Mouse (Mus musculus): ENCODE data around the gene Mapkbp1. TPM values are rescaled to one million over a fixed set of nuclear protein-coding genes. Genes with fewer than 3 reads are reported as not detected.
A peak's percentile ranks its signal among the peaks of the same experiment; 100 is the strongest.

Gene Mapkbp1
- polyA plus RNA-seq, 1 experiment = 15.7 TPM

DNA sequence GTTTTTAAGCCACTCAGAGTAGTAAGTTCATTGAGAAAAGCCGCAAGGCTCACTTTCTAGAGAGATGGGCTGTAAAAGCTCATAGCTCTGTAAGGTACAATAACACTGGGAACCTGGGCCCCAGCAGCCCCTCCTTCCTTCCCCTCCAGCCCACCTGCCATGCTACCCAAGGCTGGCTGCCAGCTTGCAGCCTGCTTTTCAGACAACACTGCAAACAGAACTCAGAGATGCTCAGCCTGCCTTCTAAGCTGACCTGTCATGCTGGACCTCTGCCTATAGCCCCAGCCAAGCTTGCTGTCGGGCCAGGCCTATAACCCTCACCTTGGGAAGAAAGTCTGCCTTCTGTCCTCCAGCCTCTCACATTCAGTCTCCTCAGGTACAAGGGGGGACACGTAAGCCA, 72.2 kb downstream of the Mapkbp1 start:
- H3K27me3 ChIP-seq (ENCODE audit: control insufficient read depth, insufficient read depth, low read length) = no peaks in the 10 kb centered on the region
- no peaks in the 10 kb centered on the region for H3K36me3 ChIP-seq (ENCODE audit: control insufficient read depth, insufficient read depth, low read length)
- no peak for TF ChIP-seq CTCF (IDR thresholded peaks at IDR 0.05; ENCODE audit: borderline replicate concordance, control insufficient read depth, extremely low read depth, insufficient read depth, low read length, poor library complexity)
- no peak for TF ChIP-seq POLR2A (IDR thresholded peaks at IDR 0.05; ENCODE audit: control insufficient read depth, extremely low read depth, insufficient read depth, low read length, poor library complexity)
- H3K27ac ChIP-seq (ENCODE audit: control insufficient read depth, insufficient read depth, low read length) = no peak overlapping the region
- no peak overlapping the region for H3K4me3 ChIP-seq (ENCODE audit: control insufficient read depth, insufficient read depth, low read length)
- WGBS = 97% methylated on average over 3 of the region's 3 CpGs
- no peak for DNase-seq
- H3K4me1 ChIP-seq (replicated peaks; ENCODE audit: control insufficient read depth, insufficient read depth, low read length) = no peaks in the 10 kb centered on the region

- Histone ChIP-seq H3K4me3 (ENCODE audit: control insufficient read depth, insufficient read depth, low read length) (no peak overlapping the region), H3K36me3 (ENCODE audit: control insufficient read depth, insufficient read depth, low read length) (no peaks in the 10 kb centered on the region), H3K4me1 (replicated peaks; ENCODE audit: control insufficient read depth, insufficient read depth, low read length) (no peaks in the 10 kb centered on the region), H3K27me3 (ENCODE audit: control insufficient read depth, insufficient read depth, low read length) (no peaks in the 10 kb centered on the region), H3K27ac (ENCODE audit: control insufficient read depth, insufficient read depth, low read length) (no peak overlapping the region)
- TF ChIP-seq POLR2A (IDR thresholded peaks at IDR 0.05; ENCODE audit: control insufficient read depth, extremely low read depth, insufficient read depth, low read length, poor library complexity) (no peak), CTCF (IDR thresholded peaks at IDR 0.05; ENCODE audit: borderline replicate concordance, control insufficient read depth, extremely low read depth, insufficient read depth, low read length, poor library complexity) (no peak)
- WGBS = 96% methylated on average over 14 of the region's 14 CpGs
- DNase-seq = no peak
Observed at GRCm38 (mm10) chr2:120046486-120047310, 74.2 kb downstream of the Mapkbp1 start.

- no peaks in the 10 kb centered on the region for H3K36me3 ChIP-seq (ENCODE audit: control insufficient read depth, insufficient read depth, low read length)
- H3K4me1 ChIP-seq (replicated peaks; ENCODE audit: control insufficient read depth, insufficient read depth, low read length) = no peaks in the 10 kb centered on the region
- no peak overlapping the region for H3K4me3 ChIP-seq (ENCODE audit: control insufficient read depth, insufficient read depth, low read length)
- 89% methylated on average over 9 of the region's 9 CpGs for WGBS
- TF ChIP-seq POLR2A (IDR thresholded peaks at IDR 0.05; ENCODE audit: control insufficient read depth, extremely low read depth, insufficient read depth, low read length, poor library complexity) (no peak), CTCF (IDR thresholded peaks at IDR 0.05; ENCODE audit: borderline replicate concordance, control insufficient read depth, extremely low read depth, insufficient read depth, low read length, poor library complexity) (no peak)
- H3K27me3 ChIP-seq (ENCODE audit: control insufficient read depth, insufficient read depth, low read length) = no peaks in the 10 kb centered on the region
- no peak for DNase-seq
- H3K27ac ChIP-seq (ENCODE audit: control insufficient read depth, insufficient read depth, low read length) = no peak overlapping the region
Observed at GRCm38 (mm10) chr2:120048173-120048572, 75.7 kb downstream of the Mapkbp1 start.

- no peak overlapping the region for H3K4me3 ChIP-seq (ENCODE audit: control insufficient read depth, insufficient read depth, low read length)
- DNase-seq = peak; percentile 12
- 83% methylated on average over 10 of the region's 10 CpGs for WGBS
- H3K27me3 ChIP-seq (ENCODE audit: control insufficient read depth, insufficient read depth, low read length) = no peaks in the 10 kb centered on the region
- H3K27ac ChIP-seq (ENCODE audit: control insufficient read depth, insufficient read depth, low read length) = no peak overlapping the region
- H3K36me3 ChIP-seq (ENCODE audit: control insufficient read depth, insufficient read depth, low read length) = no peaks in the 10 kb centered on the region
- no peaks in the 10 kb centered on the region for H3K4me1 ChIP-seq (replicated peaks; ENCODE audit: control insufficient read depth, insufficient read depth, low read length)
- TF ChIP-seq POLR2A (IDR thresholded peaks at IDR 0.05; ENCODE audit: control insufficient read depth, extremely low read depth, insufficient read depth, low read length, poor library complexity) = no peak
- no peak for TF ChIP-seq CTCF (IDR thresholded peaks at IDR 0.05; ENCODE audit: borderline replicate concordance, control insufficient read depth, extremely low read depth, insufficient read depth, low read length, poor library complexity)
Observed at GRCm38 (mm10) chr2:120049632-120050274, 77.3 kb downstream of the Mapkbp1 start.

- no peak overlapping the region for H3K27ac ChIP-seq (ENCODE audit: control insufficient read depth, insufficient read depth, low read length)
- H3K27me3 ChIP-seq (ENCODE audit: control insufficient read depth, insufficient read depth, low read length) = no peaks in the 10 kb centered on the region
- no peaks in the 10 kb centered on the region for H3K36me3 ChIP-seq (ENCODE audit: control insufficient read depth, insufficient read depth, low read length)
- no peak overlapping the region for H3K4me3 ChIP-seq (ENCODE audit: control insufficient read depth, insufficient read depth, low read length)
- TF ChIP-seq POLR2A (IDR thresholded peaks at IDR 0.05; ENCODE audit: control insufficient read depth, extremely low read depth, insufficient read depth, low read length, poor library complexity) (no peak), CTCF (IDR thresholded peaks at IDR 0.05; ENCODE audit: borderline replicate concordance, control insufficient read depth, extremely low read depth, insufficient read depth, low read length, poor library complexity) (no peak)
- DNase-seq = no peak
- 71% methylated on average over 6 of the region's 6 CpGs for WGBS
- H3K4me1 ChIP-seq (replicated peaks; ENCODE audit: control insufficient read depth, insufficient read depth, low read length) = no peaks in the 10 kb centered on the region
Observed at GRCm38 (mm10) chr2:120051405-120051804, 78.9 kb downstream of the Mapkbp1 start.

GRCm38 (mm10) chr2:120054771-120055552, 82.5 kb downstream of the Mapkbp1 start:
- Histone ChIP-seq H3K4me3 (ENCODE audit: control insufficient read depth, insufficient read depth, low read length) (no peak overlapping the region), H3K36me3 (ENCODE audit: control insufficient read depth, insufficient read depth, low read length) (no peaks in the 10 kb centered on the region), H3K27ac (ENCODE audit: control insufficient read depth, insufficient read depth, low read length) (no peak overlapping the region), H3K27me3 (ENCODE audit: control insufficient read depth, insufficient read depth, low read length) (no peaks in the 10 kb centered on the region), H3K4me1 (replicated peaks; ENCODE audit: control insufficient read depth, insufficient read depth, low read length) (no peaks in the 10 kb centered on the region)
- no peak for DNase-seq
- TF ChIP-seq CTCF (IDR thresholded peaks at IDR 0.05; ENCODE audit: borderline replicate concordance, control insufficient read depth, extremely low read depth, insufficient read depth, low read length, poor library complexity) (no peak), POLR2A (IDR thresholded peaks at IDR 0.05; ENCODE audit: control insufficient read depth, extremely low read depth, insufficient read depth, low read length, poor library complexity) (no peak)
- 94% methylated on average over 12 of the region's 12 CpGs for WGBS

Data from thymus, adult 2 months (tissue).